Mouse (Mus musculus): ENCODE measurements around the gene Olfr365. TPM values are rescaled to one million over a fixed set of nuclear protein-coding genes. Genes with fewer than 3 reads are reported as not detected.

The Olfr365 gene
- polyA plus RNA-seq (2014; fragmentation: Illumina TruSeq; extraction: RNeasy Lipid Tissue Mini Kit (QIAGEN cat#74804); ENCODE audit: low read depth, low replicate concordance): not detected

DNA sequence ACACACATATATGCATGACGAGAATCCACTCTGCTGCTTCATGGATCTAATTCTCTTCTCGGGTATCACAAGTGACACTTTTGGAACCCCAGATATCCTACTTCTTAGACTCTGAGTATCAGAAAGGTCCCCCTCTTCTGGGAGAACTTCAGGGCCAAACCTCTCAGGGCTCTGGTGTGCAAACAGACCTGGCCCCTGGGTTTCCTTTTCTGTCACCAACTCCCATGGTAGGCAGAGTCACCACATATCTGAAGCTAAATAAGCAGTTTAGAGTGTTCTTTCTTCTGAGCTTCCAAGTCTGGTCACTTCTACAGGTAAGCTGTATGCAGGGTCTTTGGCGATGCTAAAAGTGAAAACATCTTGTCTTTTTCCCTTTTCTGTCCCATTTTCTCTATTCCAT lies at the start of gene Olfr365:
Gene Olfr365 (plus strand): TSS at position 301 of the 400 bp plus-strand sequence.

DNA sequence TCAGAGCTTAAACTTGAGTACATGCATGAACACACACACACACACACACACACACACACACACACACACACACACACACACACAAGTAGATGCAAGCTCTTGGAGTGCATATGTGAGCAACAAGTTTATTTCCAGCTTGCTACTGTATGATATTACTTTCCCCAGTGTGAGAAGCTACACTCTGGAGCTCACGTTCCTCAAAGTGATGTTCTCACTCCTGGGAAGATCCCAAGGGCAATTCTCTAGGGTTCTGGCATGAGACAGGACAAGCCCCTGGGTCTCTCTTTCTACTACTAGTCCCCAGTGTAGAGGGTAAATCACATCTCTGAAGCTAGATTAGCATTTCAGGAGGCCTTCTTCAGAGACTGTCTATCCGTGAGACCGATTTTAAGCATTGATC lies 49.0 kb upstream of the Olfr365 start, which contains the start of gene Olfr364-ps1:
Gene Olfr364-ps1 (plus strand): TSS at position 301 of the 400 bp plus-strand sequence.

DNA sequence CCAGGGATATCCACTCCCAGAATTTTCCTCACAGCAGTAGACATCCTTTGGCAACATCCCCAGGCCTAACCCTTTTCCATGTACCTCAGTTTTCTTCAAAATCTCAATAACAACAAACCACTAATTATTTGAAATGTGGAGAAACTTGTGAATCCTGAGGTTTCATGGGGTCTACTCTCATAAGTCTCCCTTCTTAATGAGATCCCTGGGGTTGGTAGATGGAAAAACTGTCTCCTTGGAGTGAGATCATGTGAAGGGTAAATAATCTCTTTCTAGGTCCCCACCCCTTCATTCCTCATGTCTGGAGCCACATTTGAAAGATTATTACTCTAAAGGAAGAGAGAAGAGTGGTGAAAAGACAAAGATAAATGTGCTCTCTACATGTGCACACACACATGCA lies 23.3 kb downstream of the Olfr365 start, which contains the start of gene Olfr366:
Gene Olfr366 (plus strand): TSS at position 301 of the 400 bp plus-strand sequence.

Other genes with a start within 250 kb of the Olfr365 start
- not detected for gene Olfr357, start 194.4 kb upstream of the Olfr365 start, polyA plus RNA-seq (2014; fragmentation: Illumina TruSeq; extraction: RNeasy Lipid Tissue Mini Kit (QIAGEN cat#74804); ENCODE audit: low read depth, low replicate concordance)
- gene Olfr358, start 178.9 kb upstream of the Olfr365 start, polyA plus RNA-seq (2014; fragmentation: Illumina TruSeq; extraction: RNeasy Lipid Tissue Mini Kit (QIAGEN cat#74804); ENCODE audit: low read depth, low replicate concordance): not detected
- gene Olfr360, start 122.5 kb upstream of the Olfr365 start, polyA plus RNA-seq (2014; fragmentation: Illumina TruSeq; extraction: RNeasy Lipid Tissue Mini Kit (QIAGEN cat#74804); ENCODE audit: low read depth, low replicate concordance): not detected
- not detected for gene Olfr361, start 98.9 kb upstream of the Olfr365 start, polyA plus RNA-seq (2014; fragmentation: Illumina TruSeq; extraction: RNeasy Lipid Tissue Mini Kit (QIAGEN cat#74804); ENCODE audit: low read depth, low replicate concordance)
- not detected for gene Olfr362, start 70.3 kb upstream of the Olfr365 start, polyA plus RNA-seq (2014; fragmentation: Illumina TruSeq; extraction: RNeasy Lipid Tissue Mini Kit (QIAGEN cat#74804); ENCODE audit: low read depth, low replicate concordance)
- gene Olfr364-ps1, start 48.9 kb upstream of the Olfr365 start, polyA plus RNA-seq (2014; fragmentation: Illumina TruSeq; extraction: RNeasy Lipid Tissue Mini Kit (QIAGEN cat#74804); ENCODE audit: low read depth, low replicate concordance): not detected
- not detected for gene Olfr366, start 23.4 kb downstream of the Olfr365 start, polyA plus RNA-seq (2014; fragmentation: Illumina TruSeq; extraction: RNeasy Lipid Tissue Mini Kit (QIAGEN cat#74804); ENCODE audit: low read depth, low replicate concordance)
- gene Olfr368, start 138.3 kb downstream of the Olfr365 start, polyA plus RNA-seq (2014; fragmentation: Illumina TruSeq; extraction: RNeasy Lipid Tissue Mini Kit (QIAGEN cat#74804); ENCODE audit: low read depth, low replicate concordance): not detected
- gene Pdcl, start 171.1 kb downstream of the Olfr365 start, polyA plus RNA-seq (2014; fragmentation: Illumina TruSeq; extraction: RNeasy Lipid Tissue Mini Kit (QIAGEN cat#74804); ENCODE audit: low read depth, low replicate concordance): 62.8 TPM
- 32.7 TPM for gene Rc3h2, start 234.7 kb downstream of the Olfr365 start, polyA plus RNA-seq (2014; fragmentation: Illumina TruSeq; extraction: RNeasy Lipid Tissue Mini Kit (QIAGEN cat#74804); ENCODE audit: low read depth, low replicate concordance)